Mouse (Mus musculus): Measurements from ENCODE around the gene Cyp4f37. TPM values are rescaled to one million over a fixed set of nuclear protein-coding genes. Genes with fewer than 3 reads are reported as not detected.
A peak's percentile ranks its signal among the peaks of the same experiment; 100 is the strongest.
"Not testable (repeated sequence)": the region's sequence is repeated elsewhere in the genome, so short reads cannot be mapped to it uniquely, and the experiment has no call there.

The Cyp4f37 gene
- total RNA-seq (2014; rRNA removed) (not detected in 2 replicates), polyA plus RNA-seq (2012; rRNA removed) (not detected in 2 replicates)

DNA sequence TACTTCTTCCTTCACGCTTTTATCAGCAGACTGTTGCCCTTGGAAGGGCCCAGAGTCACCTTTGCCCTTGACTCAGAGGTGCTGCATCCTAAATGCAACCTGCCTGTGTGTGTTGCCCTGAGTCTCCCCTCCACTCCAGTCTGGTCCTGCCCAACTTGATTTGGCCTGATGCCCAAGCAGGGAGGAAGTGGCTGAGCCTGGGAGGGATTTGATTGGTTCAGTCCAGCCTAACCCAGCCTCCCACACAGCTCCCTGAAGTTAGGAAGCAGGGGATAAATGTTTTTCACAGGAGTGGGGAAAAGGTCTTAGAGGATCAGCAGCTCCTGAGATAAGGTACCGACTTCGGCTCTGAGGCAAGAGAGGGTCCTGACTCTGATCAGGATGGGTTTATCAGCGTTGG lies at the start of gene Cyp4f37:
Gene Cyp4f37, plus strand, starts transcription at position 292 of the 400 bp plus-strand sequence.
- 63% methylated on average over 4 of the region's 4 CpGs for WGBS
- not testable (repeated sequence) for H3K27me3 ChIP-seq (ENCODE audit: control insufficient read depth, insufficient read depth, low read length); DNase-seq (ENCODE audit: extremely low read depth, low read depth, low spot score); H3K9ac ChIP-seq (ENCODE audit: low read depth, low read length); H3K27ac ChIP-seq (replicated peaks; ENCODE audit: insufficient read depth, low read depth, low read length); H3K4me1 ChIP-seq (ENCODE audit: control insufficient read depth, insufficient read depth, low read length); H3K79me2 ChIP-seq (ENCODE audit: control insufficient read depth, insufficient read depth, low read length); H3K4me3 ChIP-seq (ENCODE audit: insufficient read depth, low read depth, low read length); H3K36me3 ChIP-seq (ENCODE audit: control insufficient read depth, insufficient read depth, low read length)

DNA sequence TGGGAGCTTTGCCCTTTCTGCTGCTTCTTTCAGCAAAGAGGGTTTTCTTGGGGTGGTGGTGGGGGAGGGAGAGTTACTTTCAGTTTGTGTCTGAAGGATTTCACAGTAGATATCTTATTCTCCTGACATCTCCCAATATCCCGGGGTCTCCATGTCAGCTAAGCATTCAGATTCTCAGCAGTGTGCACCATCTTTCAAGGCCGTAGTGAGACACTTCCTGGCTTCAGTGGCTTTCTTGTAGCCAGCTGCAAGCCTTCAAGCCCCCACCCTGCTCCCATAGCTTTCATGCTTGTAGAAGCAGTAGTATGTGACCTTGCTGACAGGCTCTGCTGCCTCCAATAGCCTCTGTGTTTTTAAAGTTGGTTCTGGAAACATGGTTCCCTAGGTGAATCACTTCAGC lies 47.8 kb upstream of the Cyp4f37 start:
- H3K79me2 ChIP-seq (ENCODE audit: control insufficient read depth, insufficient read depth, low read length); H3K27ac ChIP-seq (replicated peaks; ENCODE audit: insufficient read depth, low read depth, low read length); H3K4me1 ChIP-seq (ENCODE audit: control insufficient read depth, insufficient read depth, low read length); H3K9ac ChIP-seq (ENCODE audit: low read depth, low read length); DNase-seq (ENCODE audit: extremely low read depth, low read depth, low spot score); H3K36me3 ChIP-seq (ENCODE audit: control insufficient read depth, insufficient read depth, low read length); H3K4me3 ChIP-seq (ENCODE audit: insufficient read depth, low read depth, low read length); H3K27me3 ChIP-seq (ENCODE audit: control insufficient read depth, insufficient read depth, low read length): not testable (repeated sequence)
- 75% methylated on average over 2 of the region's 2 CpGs for WGBS

DNA sequence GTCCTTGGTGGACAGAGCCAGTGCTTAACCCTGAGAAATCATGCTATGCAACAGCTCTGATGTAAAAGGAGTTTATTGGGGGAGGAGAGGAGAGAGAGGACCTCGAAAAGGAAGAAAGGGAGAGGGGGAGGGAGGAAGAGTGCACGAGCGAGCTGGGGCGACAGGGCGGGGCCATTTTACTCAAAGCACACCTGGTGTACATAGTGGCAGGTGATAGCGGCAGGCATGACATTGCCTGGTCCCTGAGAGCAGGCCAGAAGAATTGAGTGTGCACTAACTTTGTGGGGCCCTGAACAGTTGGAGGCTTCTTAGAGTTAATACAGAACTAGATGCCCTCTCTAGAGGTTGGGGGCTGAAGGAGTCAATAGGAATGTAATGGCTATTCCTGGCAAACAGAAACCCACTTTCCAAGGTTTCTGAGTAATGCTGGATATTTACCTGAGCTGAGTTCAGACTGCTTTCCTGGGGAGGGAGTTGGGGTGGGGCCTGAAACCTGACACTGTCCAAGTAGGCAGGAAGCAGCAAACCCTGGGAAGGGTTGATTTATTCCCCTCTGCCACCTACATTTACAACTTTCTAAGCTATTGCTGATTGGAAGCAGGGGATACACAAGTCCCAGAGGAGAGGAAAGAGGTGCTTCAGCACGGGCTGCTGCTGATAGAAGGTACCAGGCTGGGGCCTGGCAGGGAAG lies 43.5 kb upstream of the Cyp4f37 start:
- 61% methylated on average over 7 of the region's 7 CpGs for WGBS
- Histone ChIP-seq H3K79me2 (ENCODE audit: control insufficient read depth, insufficient read depth, low read length) (no peaks in the 10 kb centered on the region), H3K9ac (ENCODE audit: low read depth, low read length) (no peak overlapping the region), H3K4me1 (ENCODE audit: control insufficient read depth, insufficient read depth, low read length) (peaks cover 5% of the 10 kb centered on the region; the same call in 1 of the 2 replicates), H3K36me3 (ENCODE audit: control insufficient read depth, insufficient read depth, low read length) (no peaks in the 10 kb centered on the region), H3K4me3 (ENCODE audit: insufficient read depth, low read depth, low read length) (no peak overlapping the region), H3K27ac (replicated peaks; ENCODE audit: insufficient read depth, low read depth, low read length) (no peak overlapping the region), H3K27me3 (ENCODE audit: control insufficient read depth, insufficient read depth, low read length) (no peaks in the 10 kb centered on the region)
- no peak for DNase-seq (ENCODE audit: extremely low read depth, low read depth, low spot score)
- TF ChIP-seq POLR2A (IDR thresholded peaks at IDR 0.05; ENCODE audit: extremely low read depth, insufficient read depth, low read length) (no peak), CTCF (IDR thresholded peaks at IDR 0.05; ENCODE audit: low read depth, low read length) (no peak)

DNA sequence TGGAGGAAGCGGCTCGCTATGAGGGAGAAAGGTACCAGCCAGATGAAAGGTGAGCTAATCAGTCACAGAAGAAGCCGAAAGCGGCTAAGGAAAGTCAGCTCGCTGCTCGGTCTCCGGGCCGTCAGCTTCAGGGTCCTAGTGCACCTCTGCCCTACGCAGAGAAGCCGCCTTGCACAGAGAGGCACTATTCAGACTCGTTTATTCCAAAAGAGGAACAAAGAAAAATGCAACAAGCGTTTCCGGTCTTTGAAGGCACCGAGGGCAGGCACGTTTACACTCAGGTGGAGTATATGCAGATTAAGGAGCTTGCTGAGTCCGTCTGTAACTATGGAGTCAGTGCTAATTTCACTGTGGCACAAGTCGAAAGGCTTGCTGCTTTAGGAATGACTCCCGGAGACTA lies 24.6 kb upstream of the Cyp4f37 start:
- 91% methylated on average over 18 of the region's 18 CpGs for WGBS
- no peak for DNase-seq (ENCODE audit: extremely low read depth, low read depth, low spot score)
- no peak for TF ChIP-seq POLR2A (IDR thresholded peaks at IDR 0.05; ENCODE audit: extremely low read depth, insufficient read depth, low read length)
- Histone ChIP-seq H3K9ac (ENCODE audit: low read depth, low read length) (no peak overlapping the region), H3K4me1 (ENCODE audit: control insufficient read depth, insufficient read depth, low read length) (0 out of 2 replicates have a peak, but pooled peaks cover 1% of the 10 kb centered on the region), H3K27me3 (ENCODE audit: control insufficient read depth, insufficient read depth, low read length) (no peaks in the 10 kb centered on the region), H3K4me3 (ENCODE audit: insufficient read depth, low read depth, low read length) (no peak overlapping the region), H3K79me2 (ENCODE audit: control insufficient read depth, insufficient read depth, low read length) (no peaks in the 10 kb centered on the region), H3K36me3 (ENCODE audit: control insufficient read depth, insufficient read depth, low read length) (no peaks in the 10 kb centered on the region), H3K27ac (replicated peaks; ENCODE audit: insufficient read depth, low read depth, low read length) (no peak overlapping the region)

DNA sequence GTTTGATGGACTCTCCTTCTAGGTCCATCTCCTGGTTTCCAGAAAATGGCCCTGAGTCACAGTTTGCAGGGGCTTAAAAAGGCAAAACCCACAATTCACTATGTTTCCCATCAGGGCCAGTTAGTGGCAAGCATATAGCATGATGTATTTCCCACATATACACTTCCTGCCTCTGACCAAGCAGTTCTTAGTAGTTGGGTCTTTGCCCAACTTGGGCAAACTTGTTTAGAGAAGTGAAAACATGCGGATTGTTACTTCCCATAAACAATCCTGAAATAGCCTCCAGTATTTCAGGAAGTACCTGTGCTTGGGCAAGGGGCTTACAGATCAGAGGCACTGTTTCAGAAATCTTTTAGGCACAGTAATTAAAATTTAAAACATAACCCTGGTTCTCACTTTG lies 13.1 kb upstream of the Cyp4f37 start:
- Histone ChIP-seq H3K27me3 (ENCODE audit: control insufficient read depth, insufficient read depth, low read length) (no peaks in the 10 kb centered on the region), H3K36me3 (ENCODE audit: control insufficient read depth, insufficient read depth, low read length) (no peaks in the 10 kb centered on the region), H3K4me3 (ENCODE audit: insufficient read depth, low read depth, low read length) (no peak overlapping the region), H3K79me2 (ENCODE audit: control insufficient read depth, insufficient read depth, low read length) (no peaks in the 10 kb centered on the region), H3K4me1 (ENCODE audit: control insufficient read depth, insufficient read depth, low read length) (no peaks in the 10 kb centered on the region), H3K9ac (ENCODE audit: low read depth, low read length) (no peak overlapping the region), H3K27ac (replicated peaks; ENCODE audit: insufficient read depth, low read depth, low read length) (no peak overlapping the region)
- no peak for TF ChIP-seq CTCF (IDR thresholded peaks at IDR 0.05; ENCODE audit: low read depth, low read length)
- TF ChIP-seq POLR2A (IDR thresholded peaks at IDR 0.05; ENCODE audit: extremely low read depth, insufficient read depth, low read length): no peak
- DNase-seq (ENCODE audit: extremely low read depth, low read depth, low spot score): peak; percentile 41
- 72% methylated on average over 1 of the region's 1 CpGs for WGBS

DNA sequence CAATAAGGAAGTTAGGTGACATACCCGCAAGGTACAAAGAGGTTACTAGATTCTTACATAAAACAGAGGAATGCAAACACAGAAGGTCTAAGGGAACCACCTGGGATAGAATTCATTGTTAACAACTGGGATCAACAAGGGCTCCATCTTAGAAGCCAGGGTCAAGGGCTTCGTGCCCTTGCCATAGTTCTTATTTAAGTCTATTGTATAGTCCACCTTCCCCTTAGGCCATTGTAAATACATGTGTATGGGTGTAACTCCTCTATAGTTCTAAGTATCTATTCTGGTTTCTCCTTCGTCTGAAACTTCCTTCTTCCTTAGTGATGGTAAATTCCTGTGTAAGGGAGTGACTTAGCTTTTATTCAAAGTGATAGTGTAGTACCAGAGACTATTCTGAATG lies 10.9 kb upstream of the Cyp4f37 start:
- 91% methylated on average over 3 of the region's 3 CpGs for WGBS

More for the DNA sequence above, 10.9 kb upstream of the Cyp4f37 start:
- not testable (repeated sequence) for DNase-seq (ENCODE audit: extremely low read depth, low read depth, low spot score); H3K9ac ChIP-seq (ENCODE audit: low read depth, low read length); H3K79me2 ChIP-seq (ENCODE audit: control insufficient read depth, insufficient read depth, low read length); H3K4me3 ChIP-seq (ENCODE audit: insufficient read depth, low read depth, low read length); H3K4me1 ChIP-seq (ENCODE audit: control insufficient read depth, insufficient read depth, low read length); H3K27ac ChIP-seq (replicated peaks; ENCODE audit: insufficient read depth, low read depth, low read length); H3K36me3 ChIP-seq (ENCODE audit: control insufficient read depth, insufficient read depth, low read length); H3K27me3 ChIP-seq (ENCODE audit: control insufficient read depth, insufficient read depth, low read length)
